Mouse (Mus musculus) testis, adult 10 weeks (tissue): ENCODE data around the gene Cyb5rl. TPM values are rescaled to one million over a fixed set of nuclear protein-coding genes. Genes with fewer than 3 reads are reported as not detected.

ENCODE experiments used
- polyA plus RNA-seq: library from polyadenylated mRNA; stranded (reverse); fragments of 350-450 nt; fragmentation: Illumina TruSeq; extraction: RNeasy Lipid Tissue Mini Kit (QIAGEN cat#74804); gene quantifications from one replicate; pipeline ENCODE4 v1.2.3, GENCODE M21; 2014; ENCODE audit warnings: low read depth, low replicate concordance

The Cyb5rl gene
- 3.7 TPM for polyA plus RNA-seq

GRCm38 (mm10) chr4:107066252-107067124 lies at the start of gene Cyb5rl, which contains the start of gene Mrpl37:
Cyb5rl (plus strand) TSS chr4:107066988.
Mrpl37 (minus strand) TSS chr4:107066868.

GRCm38 (mm10) chr4:107096841-107097373 lies 30.1 kb downstream of the Cyb5rl start, which contains the start of gene Cdcp2:
Cdcp2 (plus strand) TSS chr4:107096891.

Other genes starting within 250 kb of the Cyb5rl start
- 14.4 TPM for gene Ssbp3, start 156.3 kb upstream of the Cyb5rl start, polyA plus RNA-seq
- gene Mrpl37, start 120 bp upstream of the Cyb5rl start, polyA plus RNA-seq: 30.4 TPM
- not detected for gene Cdcp2, start 29.9 kb downstream of the Cyb5rl start, polyA plus RNA-seq
- 167 TPM for gene Tmem59, start 111.4 kb downstream of the Cyb5rl start, polyA plus RNA-seq
- gene Tceanc2, start 112.1 kb downstream of the Cyb5rl start, polyA plus RNA-seq: 54.0 TPM
- gene Ldlrad1, start 142.2 kb downstream of the Cyb5rl start, polyA plus RNA-seq: not detected
- gene Lrrc42, start 186.5 kb downstream of the Cyb5rl start, polyA plus RNA-seq: 50.5 TPM
- gene Hspb11, start 186.6 kb downstream of the Cyb5rl start, polyA plus RNA-seq: 91.9 TPM
- gene Dio1, start 240.2 kb downstream of the Cyb5rl start, polyA plus RNA-seq: 0.20 TPM
- gene Yipf1, start 247.4 kb downstream of the Cyb5rl start, polyA plus RNA-seq: 47.6 TPM